Mouse (Mus musculus) heart, adult 2 months (tissue): ENCODE measurements around the gene Gm5129.
"Not testable (repeated sequence)": the region's sequence is repeated elsewhere in the genome, so short reads cannot be mapped to it uniquely, and the experiment has no call there.

Experiments
- CTCF ChIP-seq: fragments of 200-600 bp; IDR thresholded peaks from 2 replicates; pipeline ENCODE4 v1.8.1; 2022; ENCODE audit warnings: antibody characterized with exemption, mild to moderate bottlenecking, moderate library complexity
- EP300 ChIP-seq: fragments of 200-500 bp; IDR thresholded peaks from 2 replicates; pipeline ENCODE4 v1.6.1; 2011; ENCODE audit warnings: low read depth, low read length, control low read depth; ENCODE audit not compliant: insufficient read depth
- POLR2A ChIP-seq: fragments of 200-500 bp; IDR thresholded peaks from 2 replicates; pipeline ENCODE4 v1.6.1; 2011; ENCODE audit warnings: mild to moderate bottlenecking, low read depth, low read length, control low read depth; ENCODE audit not compliant: insufficient read depth

- TF ChIP-seq POLR2A, CTCF, EP300: not testable (repeated sequence)
Observed at GRCm38 (mm10) chr5:29779733-29780132, 44.0 kb upstream of the Gm5129 start.
